In the genomic region with DNA sequence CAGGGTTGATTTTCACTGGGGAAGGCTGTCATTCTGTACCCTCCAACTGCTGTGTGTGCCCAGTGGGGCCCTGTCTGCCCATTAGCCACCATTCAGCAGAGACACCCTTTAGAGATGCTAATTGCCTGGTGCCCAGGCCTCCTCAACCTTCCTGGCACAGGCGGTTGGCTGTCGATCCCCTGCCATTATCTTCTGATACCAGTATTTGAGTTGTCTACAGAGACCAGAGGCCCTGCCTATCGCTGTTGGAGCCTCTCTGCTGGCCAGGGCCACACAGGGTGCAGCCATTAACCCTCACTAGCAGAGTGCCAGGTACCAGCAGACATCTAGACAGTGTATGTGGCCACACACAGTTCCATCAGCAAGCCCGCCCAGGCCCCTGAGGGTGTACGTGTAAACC, we compare ENCODE assay signal across 20 mouse cellular contexts.
"Had no signal": no experiment of that assay in that cellular context is flagged by ENCODE, and none has a peak within 500 bp of the region (broad histone marks: within the 10 kb centered on the region; RNA-seq: fewer than 3 reads in every experiment).

No protein-coding gene starts in this region.

- H3K36me3 ChIP-seq: kidney, embryonic 15.5 days; neural tube, embryonic 12.5 days; neural tube, embryonic 15.5 days had no signal

- H3K27me3 ChIP-seq: kidney, embryonic 15.5 days; neural tube, embryonic 12.5 days; neural tube, embryonic 15.5 days had no signal

- H3K4me2 ChIP-seq: kidney, embryonic 15.5 days; liver, embryonic 11.5 days; lung, embryonic 14.5 days; neural tube, embryonic 12.5 days; neural tube, embryonic 15.5 days had no signal

- H3K27ac ChIP-seq: kidney, embryonic 15.5 days; left cerebral cortex, adult 2 months; liver, embryonic 14.5 days; macrophage; neural tube, embryonic 12.5 days; neural tube, embryonic 15.5 days; stomach, postnatal 0 days had no signal

- H3K9me3 ChIP-seq: kidney, embryonic 15.5 days; neural tube, embryonic 15.5 days had no signal

- ATAC-seq: liver, postnatal 0 days; lung, postnatal 0 days had no signal

- DNase-seq: kidney, postnatal 10 days; kidney, postnatal 36 days; layer of hippocampus, postnatal 36 days; liver, postnatal 0 days; lung, embryonic 14.5 days; right cerebral cortex, adult 18-20 months; right cerebral cortex, postnatal 14 days; right cerebral cortex, postnatal 4 days; thymus, adult 2 months; thymus, postnatal 14 days; thymus, postnatal 4 days had no signal

- H3K4me3 ChIP-seq: kidney, embryonic 15.5 days; left cerebral cortex, adult 2 months; neural tube, embryonic 12.5 days; neural tube, embryonic 15.5 days had no signal

- H3K9ac ChIP-seq: kidney, embryonic 15.5 days; liver, embryonic 14.5 days; liver, postnatal 0 days; lung, embryonic 14.5 days; neural tube, embryonic 12.5 days; neural tube, embryonic 15.5 days had no signal
